Mouse (Mus musculus): ENCODE results near the gene Gdf15. TPM values are rescaled to one million over a fixed set of nuclear protein-coding genes. Genes with fewer than 3 reads are reported as not detected.
"Not testable (repeated sequence)": the region's sequence is repeated elsewhere in the genome, so short reads cannot be mapped to it uniquely, and the experiment has no call there.

The Gdf15 gene
- polyA plus RNA-seq, 1 experiment = 0.19 TPM

GRCm38 (mm10) chr8:70597417-70598272 is 34.6 kb downstream of the Gdf15 start:
- Histone ChIP-seq H3K4me3 (ENCODE audit: insufficient read depth, low read length) (peak overlapping the region; percentile 3; the same call in 1 of the 2 replicates), H3K4me1 (ENCODE audit: control insufficient read depth, insufficient read depth, low read length) (0 out of 2 replicates have a peak, but pooled peaks cover 3% of the 10 kb centered on the region), H3K27ac (ENCODE audit: insufficient read depth, low read length) (no peak overlapping the region)
- TF ChIP-seq POLR2A (IDR thresholded peaks at IDR 0.05; ENCODE audit: extremely low read depth, insufficient read depth, low read length) (no peak), CTCF (IDR thresholded peaks at IDR 0.05; ENCODE audit: extremely low read depth, insufficient read depth, low read length) (no peak)

DNA sequence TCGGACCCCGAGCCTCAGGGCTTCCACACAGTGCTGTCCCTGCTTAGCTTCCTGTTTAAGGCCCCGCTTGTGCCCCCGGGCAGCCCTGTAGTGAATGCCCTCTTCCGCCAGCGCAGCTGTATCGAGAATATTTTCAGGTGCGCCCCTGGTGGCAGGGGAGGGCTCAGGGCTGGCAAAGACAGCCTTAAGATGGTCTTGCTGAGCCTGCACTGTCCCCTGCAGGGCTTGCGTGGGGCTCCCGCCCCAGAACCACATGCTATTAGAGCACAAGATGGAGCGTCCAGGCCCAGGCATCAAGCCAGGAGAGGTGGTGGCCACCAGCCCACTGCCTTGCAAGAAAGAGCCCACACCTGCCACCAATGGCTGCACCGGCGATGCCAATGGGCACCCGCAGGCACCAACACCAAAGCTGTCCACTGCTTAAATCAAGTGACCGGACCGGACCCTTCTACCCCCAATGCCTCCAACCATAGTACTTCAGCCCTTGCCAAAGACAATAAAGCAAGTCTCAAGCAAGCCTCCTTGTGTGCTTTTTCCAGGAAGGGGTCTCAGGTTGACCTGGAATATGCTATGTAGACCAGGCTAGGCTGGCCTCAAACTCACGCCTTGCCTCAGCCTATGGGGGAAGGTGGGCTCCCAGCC is 35.4 kb downstream of the Gdf15 start:
- no peak for TF ChIP-seq CTCF (IDR thresholded peaks at IDR 0.05; ENCODE audit: extremely low read depth, insufficient read depth, low read length)
- no peak for TF ChIP-seq POLR2A (IDR thresholded peaks at IDR 0.05; ENCODE audit: extremely low read depth, insufficient read depth, low read length)
- Histone ChIP-seq H3K4me1 (ENCODE audit: control insufficient read depth, insufficient read depth, low read length) (peaks cover 4% of the 10 kb centered on the region; the same call in 1 of the 2 replicates), H3K4me3 (ENCODE audit: insufficient read depth, low read length) (no peak overlapping the region; the same call in 1 of the 2 replicates), H3K27ac (ENCODE audit: insufficient read depth, low read length) (no peak overlapping the region)

DNA sequence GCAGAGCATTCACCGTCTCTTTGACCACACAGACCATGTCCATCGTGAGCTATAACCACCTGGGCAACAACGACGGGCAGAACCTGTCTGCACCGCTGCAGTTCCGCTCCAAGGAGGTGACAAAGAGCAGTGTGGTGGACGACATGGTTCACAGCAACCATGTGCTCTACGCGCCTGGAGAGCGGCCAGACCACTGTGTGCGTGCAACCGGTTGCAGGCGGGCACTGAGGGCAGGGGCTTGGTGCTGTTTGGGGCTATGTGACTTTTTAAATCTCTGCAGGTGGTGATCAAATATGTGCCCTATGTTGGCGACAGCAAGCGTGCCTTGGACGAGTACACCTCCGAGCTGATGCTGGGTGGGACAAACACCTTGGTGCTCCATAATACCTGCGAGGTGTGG is 36.0 kb downstream of the Gdf15 start:
- H3K4me3 ChIP-seq (ENCODE audit: insufficient read depth, low read length) = no peak overlapping the region
- H3K4me1 ChIP-seq (ENCODE audit: control insufficient read depth, insufficient read depth, low read length) = peaks cover 9% of the 10 kb centered on the region; the same call in 1 of the 2 replicates
- TF ChIP-seq CTCF (IDR thresholded peaks at IDR 0.05; ENCODE audit: extremely low read depth, insufficient read depth, low read length) (no peak), POLR2A (IDR thresholded peaks at IDR 0.05; ENCODE audit: extremely low read depth, insufficient read depth, low read length) (no peak)
- no peak overlapping the region for H3K27ac ChIP-seq (ENCODE audit: insufficient read depth, low read length)

DNA sequence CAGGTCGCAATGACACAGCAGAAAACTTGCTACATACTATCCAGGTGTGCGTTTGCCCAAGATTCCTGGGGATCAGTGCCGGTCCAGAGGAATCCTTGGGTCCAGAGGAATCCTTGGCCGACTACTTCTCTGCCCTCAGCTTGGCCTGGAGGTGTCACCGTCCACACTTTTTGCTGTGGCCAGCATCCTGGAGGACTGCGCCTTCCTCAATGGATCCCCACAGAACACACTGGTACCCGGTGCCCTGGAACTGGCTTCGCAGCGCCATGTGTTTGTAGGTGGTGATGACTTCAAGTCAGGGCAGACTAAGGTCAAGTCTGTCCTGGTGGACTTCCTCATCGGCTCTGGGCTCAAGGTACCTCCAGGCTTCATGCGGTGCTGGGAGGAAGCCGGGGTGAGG is 36.4 kb downstream of the Gdf15 start:
- TF ChIP-seq POLR2A (IDR thresholded peaks at IDR 0.05; ENCODE audit: extremely low read depth, insufficient read depth, low read length) (no peak), CTCF (IDR thresholded peaks at IDR 0.05; ENCODE audit: extremely low read depth, insufficient read depth, low read length) (no peak)
- H3K27ac ChIP-seq (ENCODE audit: insufficient read depth, low read length) = no peak overlapping the region
- no peak overlapping the region for H3K4me3 ChIP-seq (ENCODE audit: insufficient read depth, low read length)
- peaks cover 8% of the 10 kb centered on the region; the same call in 1 of the 2 replicates for H3K4me1 ChIP-seq (ENCODE audit: control insufficient read depth, insufficient read depth, low read length)

- Histone ChIP-seq H3K4me3 (ENCODE audit: insufficient read depth, low read length) (peak overlapping the region; percentile 44), H3K27ac (ENCODE audit: insufficient read depth, low read length) (peak overlapping the region; percentile 81), H3K4me1 (ENCODE audit: control insufficient read depth, insufficient read depth, low read length) (peaks cover 6% of the 10 kb centered on the region; the same call in 1 of the 2 replicates)
- TF ChIP-seq POLR2A (IDR thresholded peaks at IDR 0.05; ENCODE audit: extremely low read depth, insufficient read depth, low read length) (no peak), CTCF (IDR thresholded peaks at IDR 0.05; ENCODE audit: extremely low read depth, insufficient read depth, low read length) (no peak)
Observed at GRCm38 (mm10) chr8:70594621-70595564, 37.4 kb downstream of the Gdf15 start.

DNA sequence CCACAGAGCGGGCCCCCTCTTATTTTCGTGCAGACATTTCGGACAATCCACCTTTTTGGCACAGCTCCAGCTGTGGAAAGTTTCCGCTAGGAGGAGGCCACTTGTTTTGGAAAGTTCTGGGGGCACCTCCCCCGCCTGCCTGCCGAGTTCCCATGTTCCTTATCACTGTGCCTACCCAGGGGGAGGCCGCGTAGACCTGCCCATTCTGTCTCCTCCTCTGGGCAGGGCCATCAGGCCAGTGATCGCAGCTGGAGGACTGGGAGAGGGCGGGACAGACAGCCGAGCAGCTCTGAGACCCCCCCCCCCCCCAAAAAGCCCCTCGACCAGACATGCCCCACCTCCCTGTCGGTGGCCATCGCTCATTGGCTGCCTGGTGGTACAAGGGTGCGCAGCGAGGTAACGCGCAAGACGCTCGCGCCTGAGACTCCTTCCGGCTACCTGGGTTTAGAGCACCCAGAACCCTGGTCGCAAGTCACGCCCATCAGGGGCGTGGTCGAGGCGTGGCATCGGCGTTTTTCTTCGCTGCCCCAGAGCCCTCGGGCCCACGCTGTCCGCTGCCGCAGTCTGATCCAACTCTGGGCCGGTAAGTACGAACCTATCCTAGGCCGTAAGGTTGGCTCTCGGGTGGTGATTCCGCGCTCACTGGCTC is 38.2 kb downstream of the Gdf15 start, which contains the start of gene Isyna1:
Gene Isyna1, plus strand, starts transcription at position 413 of the 649 bp plus-strand sequence.
- H3K27ac ChIP-seq (ENCODE audit: insufficient read depth, low read length) = peak within 1 kb of the TSS; percentile 85
- H3K4me3 ChIP-seq (ENCODE audit: insufficient read depth, low read length) = peak within 1 kb of the TSS; percentile 44
- H3K4me1 ChIP-seq (ENCODE audit: control insufficient read depth, insufficient read depth, low read length) = peaks cover 6% of the 10 kb centered on the region; the same call in 1 of the 2 replicates
- TF ChIP-seq CTCF (IDR thresholded peaks at IDR 0.05; ENCODE audit: extremely low read depth, insufficient read depth, low read length) (no peak), POLR2A (IDR thresholded peaks at IDR 0.05; ENCODE audit: extremely low read depth, insufficient read depth, low read length) (peak; percentile 56; the same call in 1 of the 2 replicates)

GRCm38 (mm10) chr8:70593173-70593572 is 39.1 kb downstream of the Gdf15 start:
- Histone ChIP-seq H3K4me3 (ENCODE audit: insufficient read depth, low read length) (no peak overlapping the region), H3K4me1 (ENCODE audit: control insufficient read depth, insufficient read depth, low read length) (peaks cover 6% of the 10 kb centered on the region; the same call in 1 of the 2 replicates), H3K27ac (ENCODE audit: insufficient read depth, low read length) (peak overlapping the region; percentile 85)
- no peak for TF ChIP-seq CTCF (IDR thresholded peaks at IDR 0.05; ENCODE audit: extremely low read depth, insufficient read depth, low read length)
- TF ChIP-seq POLR2A (IDR thresholded peaks at IDR 0.05; ENCODE audit: extremely low read depth, insufficient read depth, low read length) = peak; percentile 27; the same call in 1 of the 2 replicates

DNA sequence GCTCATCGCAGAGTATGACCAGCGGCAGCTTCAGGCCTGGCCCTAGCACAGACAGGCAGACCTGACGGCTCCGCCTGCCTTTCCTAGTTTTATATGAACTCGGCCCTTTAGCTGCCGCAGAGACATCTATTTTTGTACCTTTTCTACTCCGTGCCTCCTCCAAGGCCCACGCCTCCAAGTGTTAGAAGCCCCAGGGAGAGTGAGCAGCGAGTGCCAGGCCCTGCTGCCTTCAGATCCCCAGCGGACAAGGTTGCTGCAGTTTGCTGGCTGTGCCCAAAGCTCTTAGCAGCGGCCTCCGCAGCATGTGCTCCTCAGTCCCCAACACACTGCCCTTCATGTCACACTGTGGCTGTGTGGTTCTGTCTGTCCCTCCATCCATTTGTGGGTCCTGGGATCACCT is 40.7 kb downstream of the Gdf15 start:
- peaks cover 6% of the 10 kb centered on the region; the same call in 1 of the 2 replicates for H3K4me1 ChIP-seq (ENCODE audit: control insufficient read depth, insufficient read depth, low read length)
- no peak overlapping the region for H3K4me3 ChIP-seq (ENCODE audit: insufficient read depth, low read length)
- peak overlapping the region; percentile 74 for H3K27ac ChIP-seq (ENCODE audit: insufficient read depth, low read length)
- no peak for TF ChIP-seq POLR2A (IDR thresholded peaks at IDR 0.05; ENCODE audit: extremely low read depth, insufficient read depth, low read length)
- TF ChIP-seq CTCF (IDR thresholded peaks at IDR 0.05; ENCODE audit: extremely low read depth, insufficient read depth, low read length) = no peak

DNA sequence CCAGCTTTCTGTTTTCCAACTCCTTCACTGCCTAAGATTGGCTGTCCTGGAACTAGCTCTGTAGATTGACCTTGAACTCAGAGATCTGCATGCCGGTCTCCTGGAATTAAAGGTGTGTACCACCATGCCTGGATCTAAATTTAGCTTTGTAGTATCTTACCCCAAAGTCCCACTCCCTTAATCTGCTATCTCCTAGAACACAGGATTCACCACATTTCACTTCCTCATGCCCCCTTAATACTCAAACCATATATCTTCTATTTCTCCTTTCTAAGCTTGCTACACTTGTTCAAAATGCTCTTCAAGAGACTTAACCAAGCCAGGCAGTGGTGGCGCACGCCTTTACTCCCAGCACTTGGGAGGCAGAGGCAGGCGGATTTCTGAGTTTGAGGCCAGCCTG is 44.3 kb downstream of the Gdf15 start:
- not testable (repeated sequence) for H3K4me1 ChIP-seq (ENCODE audit: control insufficient read depth, insufficient read depth, low read length); H3K4me3 ChIP-seq (ENCODE audit: insufficient read depth, low read length); H3K27ac ChIP-seq (ENCODE audit: insufficient read depth, low read length)
